Mouse (Mus musculus) C2C12 (cell line): ENCODE results near the gene Filip1l. TPM values are rescaled to one million over a fixed set of nuclear protein-coding genes. Genes with fewer than 3 reads are reported as not detected.

Source experiments
- H3K27me3 ChIP-seq: one replicate; pipeline ENCODE4 v1.6.1; 2011; ENCODE audit not compliant: control insufficient read depth, insufficient read depth, insufficient read length
- H3K36me3 ChIP-seq: one replicate; pipeline ENCODE4 v1.6.1; 2011; ENCODE audit not compliant: control insufficient read depth, insufficient read depth
- H3K4me3 ChIP-seq: one replicate; pipeline ENCODE4 v1.5.1; 2011; ENCODE audit warnings: mild to moderate bottlenecking, control low read depth; ENCODE audit not compliant: poor library complexity, insufficient read depth, severe bottlenecking
- H3K79me2 ChIP-seq: one replicate; pipeline ENCODE4 v1.6.1; 2011; ENCODE audit not compliant: control insufficient read depth, insufficient read depth
- H3K79me3 ChIP-seq: one replicate; pipeline ENCODE4 v1.6.1; 2011; ENCODE audit warnings: low read depth, control low read depth
- H3ac ChIP-seq: one replicate; pipeline ENCODE3; 2011; ENCODE audit warnings: low read depth; ENCODE audit not compliant: control insufficient read depth, insufficient read length
- CEBPB ChIP-seq: IDR thresholded peaks from one replicate; pipeline ENCODE4 v1.6.1; 2011; ENCODE audit warnings: low read depth, mild to moderate bottlenecking, control low read depth, moderate library complexity
- CTCF ChIP-seq: IDR thresholded peaks from one replicate; pipeline ENCODE4 v1.5.1; 2011; ENCODE audit not compliant: control insufficient read depth, insufficient read depth, insufficient read length
- FOSL1 ChIP-seq: IDR thresholded peaks from one replicate; pipeline ENCODE4 v1.8.0; 2011; ENCODE audit warnings: mild to moderate bottlenecking, low read length; ENCODE audit not compliant: poor library complexity, insufficient read depth, severe bottlenecking
- MAX ChIP-seq: IDR thresholded peaks from one replicate; pipeline ENCODE4 v1.6.1; 2011; ENCODE audit warnings: mild to moderate bottlenecking, control low read depth
- MYOD1 ChIP-seq: IDR thresholded peaks from one replicate; pipeline ENCODE4 v1.6.1; 2011; ENCODE audit warnings: low read depth; ENCODE audit not compliant: control insufficient read depth, insufficient read length
- MYOG ChIP-seq: IDR thresholded peaks from one replicate; pipeline ENCODE4 v1.6.1; 2011; ENCODE audit not compliant: control insufficient read depth, insufficient read length; ENCODE audit errors: extremely low read depth
- USF1 ChIP-seq: IDR thresholded peaks from one replicate; pipeline ENCODE4 v1.6.1; 2011; ENCODE audit warnings: low read depth, mild to moderate bottlenecking, control low read depth, moderate library complexity
- polyA plus RNA-seq: library from polyadenylated mRNA; unstranded; fragments of >200 nt; fragmentation: generic; extraction: Trizol; gene quantifications from one replicate; pipeline ENCODE4 v1.2.1, GENCODE M21; 2012; ENCODE audit warnings: missing spikeins

The Filip1l gene
- polyA plus RNA-seq, 1 experiment, result 18.8 TPM

- Histone ChIP-seq H3K27me3 (no peaks in the 10 kb centered on the region), H3ac (no peak overlapping the region)
- TF ChIP-seq CTCF (no peak), CEBPB (no peak), USF1 (no peak), MYOG (no peak), MYOD1 (no peak), MAX (no peak), FOSL1 (no peak)
These were observed 33.4 kb upstream of the Filip1l start for GRCm38 (mm10) chr16:57319284-57320124.

GRCm38 (mm10) chr16:57326996-57327395 is 25.9 kb upstream of the Filip1l start:
- H3K27me3 ChIP-seq, result no peaks in the 10 kb centered on the region
- TF ChIP-seq MAX (no peak), CEBPB (no peak), USF1 (no peak), CTCF (no peak), MYOG (no peak), MYOD1 (no peak), FOSL1 (no peak)
- H3ac ChIP-seq, result no peak overlapping the region
- no peaks in the 10 kb centered on the region for H3K36me3 ChIP-seq
- no peaks in the 10 kb centered on the region for H3K79me2 ChIP-seq
- H3K4me3 ChIP-seq, result no peak overlapping the region
- H3K79me3 ChIP-seq, result no peaks in the 10 kb centered on the region

More at GRCm38 (mm10) chr16:57319284-57320124, 33.4 kb upstream of the Filip1l start:
- H3K79me2 ChIP-seq, result no peaks in the 10 kb centered on the region
- H3K79me3 ChIP-seq, result no peaks in the 10 kb centered on the region
- no peak overlapping the region for H3K4me3 ChIP-seq
- H3K36me3 ChIP-seq, result no peaks in the 10 kb centered on the region

- Histone ChIP-seq H3ac (no peak overlapping the region), H3K79me2 (no peaks in the 10 kb centered on the region), H3K4me3 (no peak overlapping the region), H3K79me3 (no peaks in the 10 kb centered on the region), H3K36me3 (no peaks in the 10 kb centered on the region), H3K27me3 (no peaks in the 10 kb centered on the region)
- TF ChIP-seq MAX, result no peak
- TF ChIP-seq FOSL1, result no peak
- TF ChIP-seq USF1, result no peak
- no peak for TF ChIP-seq MYOD1
- TF ChIP-seq MYOG, result no peak
- no peak for TF ChIP-seq CEBPB
- TF ChIP-seq CTCF, result no peak
These were observed 23.9 kb upstream of the Filip1l start for GRCm38 (mm10) chr16:57329028-57329427.

GRCm38 (mm10) chr16:57330111-57330510 is 22.8 kb upstream of the Filip1l start:
- H3ac ChIP-seq, result no peak overlapping the region
- no peak for TF ChIP-seq MYOG
- no peak for TF ChIP-seq MAX
- TF ChIP-seq CTCF, result no peak
- TF ChIP-seq USF1, result no peak
- no peak for TF ChIP-seq CEBPB
- no peak for TF ChIP-seq MYOD1
- no peak for TF ChIP-seq FOSL1
- no peaks in the 10 kb centered on the region for H3K79me2 ChIP-seq
- H3K27me3 ChIP-seq, result no peaks in the 10 kb centered on the region
- no peak overlapping the region for H3K4me3 ChIP-seq
- H3K79me3 ChIP-seq, result no peaks in the 10 kb centered on the region
- H3K36me3 ChIP-seq, result no peaks in the 10 kb centered on the region

GRCm38 (mm10) chr16:57332301-57332700 is 20.6 kb upstream of the Filip1l start:
- Histone ChIP-seq H3K4me3 (no peak overlapping the region), H3K79me2 (no peaks in the 10 kb centered on the region), H3ac (no peak overlapping the region), H3K27me3 (no peaks in the 10 kb centered on the region), H3K79me3 (no peaks in the 10 kb centered on the region), H3K36me3 (no peaks in the 10 kb centered on the region)
- no peak for TF ChIP-seq MYOD1
- no peak for TF ChIP-seq USF1
- no peak for TF ChIP-seq FOSL1
- no peak for TF ChIP-seq MAX
- TF ChIP-seq CTCF, result no peak
- TF ChIP-seq MYOG, result no peak
- no peak for TF ChIP-seq CEBPB

- TF ChIP-seq USF1, result no peak
- no peak for TF ChIP-seq FOSL1
- no peak for TF ChIP-seq MYOG
- no peak for TF ChIP-seq CEBPB
- TF ChIP-seq MAX, result no peak
- no peak for TF ChIP-seq CTCF
- H3K79me2 ChIP-seq, result no peaks in the 10 kb centered on the region
- H3K27me3 ChIP-seq, result no peaks in the 10 kb centered on the region
- no peaks in the 10 kb centered on the region for H3K36me3 ChIP-seq
- no peak overlapping the region for H3ac ChIP-seq
- H3K4me3 ChIP-seq, result no peak overlapping the region
- no peaks in the 10 kb centered on the region for H3K79me3 ChIP-seq
These were observed 16.0 kb upstream of the Filip1l start for GRCm38 (mm10) chr16:57336770-57337423.
